Mouse (Mus musculus) CH12.LX (cell line): Measurements from ENCODE around the gene Acbd6. TPM values are rescaled to one million over a fixed set of nuclear protein-coding genes. Genes with fewer than 3 reads are reported as not detected.

ENCODE experiments used
- DNase-seq: peaks from one replicate; pipeline ENCODE4 v3.0.0-alpha.2; 2013; ENCODE audit errors: extremely low read depth
- H3K27ac ChIP-seq: 2 replicates; pipeline ENCODE4 v1.5.1; 2012; ENCODE audit warnings: low read depth, mild to moderate bottlenecking, control low read depth, moderate library complexity; ENCODE audit not compliant: insufficient read depth
- H3K27me3 ChIP-seq: replicated peaks from 2 replicates; pipeline ENCODE3; 2012; ENCODE audit warnings: inconsistent platforms
- H3K36me3 ChIP-seq, 2 experiments: replicated peaks in 1 of 2; 2 replicates each; pipeline versions ENCODE3 to v1.6.1; 2012; ENCODE audit warnings: inconsistent platforms in 1 of 2, low read length in 1 of 2, mild to moderate bottlenecking in 1 of 2, mixed read lengths in 1 of 2, moderate library complexity in 1 of 2; ENCODE audit not compliant: control insufficient read depth in 1 of 2, insufficient read depth in 1 of 2
- H3K4me1 ChIP-seq, 2 experiments: 2 replicates each; pipeline ENCODE4 v1.6.1; 2012; ENCODE audit warnings: inconsistent platforms in 1 of 2, moderate library complexity in 1 of 2; ENCODE audit not compliant: insufficient read depth in 2 of 2, control insufficient read depth in 1 of 2
- H3K4me2 ChIP-seq: 2 replicates; pipeline ENCODE4 v1.6.1; 2012; ENCODE audit warnings: low read depth, mild to moderate bottlenecking, control low read depth; ENCODE audit not compliant: poor library complexity, insufficient read depth, severe bottlenecking
- H3K4me3 ChIP-seq, 3 experiments: fragments of 150-350 bp in 1 of 3; sonication (generic) in 1 of 3; replicated peaks in 1 of 3; 2 replicates each; pipeline versions ENCODE3 to v1.5.1; 2011 to 2012; ENCODE audit warnings: low read depth in 2 of 3, low read length in 2 of 3, mild to moderate bottlenecking in 2 of 3, moderate library complexity in 2 of 3, control low read depth in 1 of 3, improper control_type of control experiment in 1 of 3, inconsistent platforms in 1 of 3, mixed read lengths in 1 of 3; ENCODE audit not compliant: poor library complexity in 1 of 3
- H3K79me2 ChIP-seq: replicated peaks from 2 replicates; pipeline ENCODE4 v1.6.1; 2012; ENCODE audit warnings: mild to moderate bottlenecking, moderate library complexity; ENCODE audit not compliant: control insufficient read depth, poor library complexity, insufficient read depth, severe bottlenecking; ENCODE audit errors: extremely low read depth
- H3K9ac ChIP-seq: 2 replicates; pipeline ENCODE4 v1.6.1; 2012; ENCODE audit warnings: low read depth, mild to moderate bottlenecking, control low read depth, moderate library complexity; ENCODE audit not compliant: insufficient read depth
- H3K9me3 ChIP-seq: replicated peaks from 2 replicates; pipeline ENCODE3; 2012; ENCODE audit warnings: low read length, inconsistent platforms, mixed read lengths
- CTCF ChIP-seq, 2 experiments: IDR thresholded peaks in 1 of 2; conservative IDR thresholded peaks in 1 of 2; 2 replicates each; pipeline ENCODE4 v1.5.1; 2011 to 2012; ENCODE audit warnings: low read depth in 2 of 2, low read length in 2 of 2, improper control_type of control experiment in 1 of 2, inconsistent platforms in 1 of 2, mild to moderate bottlenecking in 1 of 2, moderate library complexity in 1 of 2
- E2F4 ChIP-seq: IDR thresholded peaks from 2 replicates; pipeline ENCODE4 v1.6.1; 2011; ENCODE audit warnings: low read depth, low read length, improper control_type of control experiment; ENCODE audit not compliant: insufficient replicate concordance
- ELF1 ChIP-seq: IDR thresholded peaks from 2 replicates; pipeline ENCODE4 v1.6.1; 2014; ENCODE audit warnings: low read depth, mild to moderate bottlenecking, inconsistent platforms, low read length, improper control_type of control experiment
- EP300 ChIP-seq: IDR thresholded peaks from 2 replicates; pipeline ENCODE4 v1.6.1; 2011; ENCODE audit warnings: low read length, improper control_type of control experiment
- HCFC1 ChIP-seq: IDR thresholded peaks from 2 replicates; pipeline ENCODE4 v1.6.1; 2012; ENCODE audit warnings: low read depth, mild to moderate bottlenecking, inconsistent platforms, low read length, improper control_type of control experiment
- IRF4 ChIP-seq: IDR thresholded peaks from 2 replicates; pipeline ENCODE4 v1.6.1; 2014; ENCODE audit warnings: low read depth, mild to moderate bottlenecking, inconsistent platforms, low read length, improper control_type of control experiment
- KAT2A ChIP-seq: IDR thresholded peaks from 2 replicates; pipeline ENCODE4 v1.6.1; 2012; ENCODE audit warnings: low read length, improper control_type of control experiment, inconsistent platforms; ENCODE audit not compliant: insufficient replicate concordance
- MAX ChIP-seq: IDR thresholded peaks from 2 replicates; pipeline ENCODE4 v1.6.1; 2011; ENCODE audit warnings: low read length, improper control_type of control experiment
- MAZ ChIP-seq: IDR thresholded peaks from 2 replicates; pipeline ENCODE4 v1.6.1; 2012; ENCODE audit warnings: low read depth, mild to moderate bottlenecking, inconsistent platforms, low read length, improper control_type of control experiment, moderate library complexity
- MEF2A ChIP-seq: IDR thresholded peaks from 2 replicates; pipeline ENCODE4 v1.6.1; 2014; ENCODE audit warnings: low read depth, mild to moderate bottlenecking, inconsistent platforms, low read length, improper control_type of control experiment, borderline replicate concordance
- NELFE ChIP-seq: IDR thresholded peaks from 2 replicates; pipeline ENCODE4 v1.6.1; 2011; ENCODE audit warnings: low read depth, low read length, improper control_type of control experiment
- NRF1 ChIP-seq: IDR thresholded peaks from 2 replicates; pipeline ENCODE4 v1.6.1; 2014; ENCODE audit warnings: low read depth, mild to moderate bottlenecking, inconsistent platforms, low read length, improper control_type of control experiment, moderate library complexity
- POLR2A ChIP-seq: IDR thresholded peaks from 2 replicates; pipeline ENCODE4 v1.6.1; 2011; ENCODE audit warnings: low read depth, mild to moderate bottlenecking, improper control_type of control experiment, low read length
- POLR2AphosphoS2 ChIP-seq: IDR thresholded peaks from 2 replicates; pipeline ENCODE4 v1.6.1; 2011; ENCODE audit warnings: low read depth, low read length, improper control_type of control experiment
- RAD21 ChIP-seq: IDR thresholded peaks from 2 replicates; pipeline ENCODE4 v1.6.1; 2011; ENCODE audit warnings: low read depth, mild to moderate bottlenecking, low read length, improper control_type of control experiment, moderate library complexity
- RCOR1 ChIP-seq: conservative IDR thresholded peaks from 2 replicates; pipeline ENCODE4 v1.6.1; 2012; ENCODE audit warnings: low read depth, mild to moderate bottlenecking, inconsistent platforms, low read length, improper control_type of control experiment
- TCF12 ChIP-seq: IDR thresholded peaks from 2 replicates; pipeline ENCODE4 v1.6.1; 2014; ENCODE audit warnings: low read depth, mild to moderate bottlenecking, inconsistent platforms, low read length, improper control_type of control experiment
- UBTF ChIP-seq: IDR thresholded peaks from 2 replicates; pipeline ENCODE4 v1.6.1; 2012; ENCODE audit warnings: low read depth, mild to moderate bottlenecking, inconsistent platforms, low read length, improper control_type of control experiment, moderate library complexity
- USF1 ChIP-seq: IDR thresholded peaks from 2 replicates; pipeline ENCODE4 v1.6.1; 2014; ENCODE audit warnings: low read depth, mild to moderate bottlenecking, inconsistent platforms, low read length, improper control_type of control experiment
- USF2 ChIP-seq: conservative IDR thresholded peaks from 2 replicates; pipeline ENCODE4 v1.6.1; 2011; ENCODE audit warnings: low read depth, low read length, improper control_type of control experiment
- ZC3H11A ChIP-seq: IDR thresholded peaks from 2 replicates; pipeline ENCODE4 v1.6.1; 2012; ENCODE audit warnings: low read depth, mild to moderate bottlenecking, inconsistent platforms, low read length, improper control_type of control experiment
- ZKSCAN1 ChIP-seq: IDR thresholded peaks from 2 replicates; pipeline ENCODE4 v1.6.1; 2012; ENCODE audit warnings: low read depth, inconsistent platforms, low read length, improper control_type of control experiment, borderline replicate concordance
- dilution Hi-C: fragments of 300-500 bp; cut with MboI; formaldehyde crosslinking; loops from 2 replicates; pipeline ENCODE4 v1.14.3; 2020; ENCODE audit warnings: low sequenced_read_pairs; ENCODE audit not compliant: extremely low pct_unique_long_range_greater_than_20kb, extremely low pct_ligation_motif_present
- in situ Hi-C: fragments of 300-500 bp; cut with MboI; formaldehyde crosslinking; loops from 3 replicates; pipeline ENCODE4 v1.14.3; 2019; ENCODE audit warnings: low sequenced_read_pairs, low pct_ligation_motif_present, low pct_unique_long_range_greater_than_20kb, mixed read lengths
- polyA plus RNA-seq: library from polyadenylated mRNA; unstranded; fragments of >175 nt; gene quantifications from 2 replicates; pipeline ENCODE4 v1.2.1, GENCODE M21; 2012; ENCODE audit warnings: low read depth; ENCODE audit not compliant: insufficient read length
- total RNA-seq, 2 experiments: library from RNA; depleted of rRNA; stranded (reverse); fragments of 300-350 nt in 1 of 2; fragments of >200 nt in 1 of 2; gene quantifications; 2 replicates each; pipeline ENCODE4 v1.2.3; 2012 to 2014

Acbd6 gene
- total and polyA plus RNA-seq, 3 experiments, result 51.9 to 97.8 (median 74.4) TPM

- H3K79me2 ChIP-seq, result no peaks in the 10 kb centered on the region
- in situ Hi-C loops, result no loop called here
- no peak overlapping the region for H3K27ac ChIP-seq
- H3K9ac ChIP-seq, result no peak overlapping the region
- peaks cover 0 to 19% of the 10 kb centered on the region in 2 experiments for H3K36me3 ChIP-seq
- no peak overlapping the region for H3K4me2 ChIP-seq
- H3K27me3 ChIP-seq, result no peaks in the 10 kb centered on the region
- H3K4me1 ChIP-seq, result peaks cover 0 to 4% of the 10 kb centered on the region in 2 experiments; a peak in 1 of 4 replicates
- no peaks in the 10 kb centered on the region for H3K9me3 ChIP-seq
- TF ChIP-seq MAX, result no peak
- TF ChIP-seq RCOR1, result no peak
- no peak for TF ChIP-seq NRF1
- TF ChIP-seq ELF1, result no peak
- TF ChIP-seq ZC3H11A, result no peak
- no peak for TF ChIP-seq POLR2A
- no peak for TF ChIP-seq KAT2A
- no peak for TF ChIP-seq UBTF
- TF ChIP-seq POLR2AphosphoS2, result no peak
- TF ChIP-seq EP300, result no peak
- TF ChIP-seq RAD21, result no peak
- no peak for TF ChIP-seq IRF4
- no peak for DNase-seq
- dilution Hi-C loops, result no loop called here
- no peak overlapping the region for H3K4me3 ChIP-seq
Observed at GRCm38 (mm10) chr1:155681116-155681799, 123.3 kb downstream of the Acbd6 start.

GRCm38 (mm10) chr1:155686816-155687215 is 128.9 kb downstream of the Acbd6 start:
- H3K36me3 ChIP-seq, result peaks cover 0 to 21% of the 10 kb centered on the region in 2 experiments
- H3K4me2 ChIP-seq, result no peak overlapping the region
- no peak overlapping the region for H3K27ac ChIP-seq
- H3K4me1 ChIP-seq, result no peaks in the 10 kb centered on the region
- no peak for DNase-seq
- TF ChIP-seq RAD21 (no peak), CTCF (conservative IDR thresholded peaks at IDR 0.05 in 1 of 2, IDR thresholded peaks at IDR 0.05 in 1 of 2; ENCODE audit: low read depth in 2 of 2, low read length in 2 of 2) (no peak), HCFC1 (no peak), ELF1 (no peak), MAZ (no peak), POLR2AphosphoS2 (no peak), MEF2A (no peak), UBTF (no peak), TCF12 (no peak), USF1 (no peak), IRF4 (no peak), NRF1 (no peak), NELFE (no peak), ZC3H11A (no peak), ZKSCAN1 (no peak), E2F4 (no peak), USF2 (no peak)
- dilution Hi-C loops (no loop called here), in situ Hi-C loops (no loop called here)
- H3K27me3 ChIP-seq, result no peaks in the 10 kb centered on the region
- no peak overlapping the region for H3K4me3 ChIP-seq
- H3K9ac ChIP-seq, result no peak overlapping the region
- no peaks in the 10 kb centered on the region for H3K9me3 ChIP-seq
- no peaks in the 10 kb centered on the region for H3K79me2 ChIP-seq
